Mouse (Mus musculus) limb, embryonic 11.5 days (tissue): ENCODE measurements at regions not wholly inside any gene's neighbourhood (a gene's known extent, or its start where the extent isn't known, plus 50 kb on each side); places are given as distances from the start of the nearest gene placed in this dataset.
A peak's percentile ranks its signal among the peaks of the same experiment; 100 is the strongest.

Source experiments
- ATAC-seq: fragments of 200-750 bp; cut with Nextera tagmentation; 2 replicates; pipeline ENCODE4 v1.8.0; 2017; ENCODE audit warnings: low read depth; ENCODE audit not compliant: insufficient number of reproducible peaks, low FRiP score, low TSS enrichment
- DNase-seq: peaks from one replicate; pipeline ENCODE4 v3.0.0-alpha.2; 2015; ENCODE audit warnings: low spot score
- H3K27ac ChIP-seq: fragments of 300-500 bp; sonication (generic); replicated peaks from 2 replicates; pipeline ENCODE4 v1.5.1; 2014; ENCODE audit warnings: low read depth, mild to moderate bottlenecking, low read length
- H3K27me3 ChIP-seq: fragments of 300-500 bp; sonication (generic); 2 replicates; pipeline ENCODE4 v1.6.1; 2014; ENCODE audit warnings: mild to moderate bottlenecking, low read length, mixed read lengths; ENCODE audit not compliant: control insufficient read depth, insufficient read depth
- H3K36me3 ChIP-seq: fragments of 300-500 bp; sonication (generic); 2 replicates; pipeline ENCODE4 v1.6.1; 2014; ENCODE audit warnings: mild to moderate bottlenecking, low read length, moderate library complexity, mixed read lengths; ENCODE audit not compliant: control insufficient read depth, insufficient read depth
- H3K4me1 ChIP-seq: fragments of 300-500 bp; sonication (generic); 2 replicates; pipeline ENCODE4 v1.6.1; 2014; ENCODE audit warnings: low read length, mixed read lengths; ENCODE audit not compliant: control insufficient read depth, insufficient read depth
- H3K4me2 ChIP-seq: fragments of 300-500 bp; sonication (generic); 2 replicates; pipeline ENCODE4 v1.6.1; 2014; ENCODE audit warnings: low read depth, mild to moderate bottlenecking, moderate library complexity; ENCODE audit not compliant: severe bottlenecking
- H3K4me3 ChIP-seq: fragments of 300-500 bp; sonication (generic); 2 replicates; pipeline ENCODE4 v1.5.1; 2014; ENCODE audit warnings: low read depth, low read length
- H3K9ac ChIP-seq: fragments of 300-500 bp; sonication (generic); 2 replicates; pipeline ENCODE4 v1.6.1; 2014; ENCODE audit warnings: mild to moderate bottlenecking, low read length
- H3K9me3 ChIP-seq: fragments of 300-500 bp; sonication (generic); 2 replicates; pipeline ENCODE4 v1.6.1; 2016; ENCODE audit warnings: low read length; ENCODE audit not compliant: control insufficient read depth
- WGBS: fragments of 180-500 bp; shearing (Covaris S2); extraction: QIAGEN DNeasy Blood & Tissue Kit; methylation state at CpG from one replicate; pipeline ENCODE4 v1.1.7; 2014; 5-methylcytosine and 5-hydroxymethylcytosine counted together

DNA sequence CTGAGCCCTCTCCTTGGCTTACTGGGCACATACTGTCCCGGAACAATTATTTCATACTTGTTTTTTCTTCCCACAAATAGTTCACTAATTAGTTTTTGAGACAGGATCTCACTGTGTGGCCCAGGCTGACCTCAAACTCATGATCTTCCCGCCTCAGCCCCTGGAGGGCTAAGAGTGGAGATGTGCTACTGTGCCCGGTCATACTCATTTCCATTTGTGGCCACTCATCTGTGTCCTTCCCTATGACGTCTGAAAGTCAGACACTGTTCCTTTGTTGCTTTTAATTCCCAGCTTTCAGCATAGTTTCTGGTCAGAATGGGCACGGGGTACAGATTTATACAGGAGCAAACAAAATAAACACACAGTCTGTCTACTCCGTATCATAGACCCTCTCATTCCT is 242.7 kb upstream of the Kif2a start:
- WGBS = 88% methylated on average over 6 of the region's 6 CpGs
- Histone ChIP-seq H3K36me3 (no peaks in the 10 kb centered on the region), H3K27me3 (no peaks in the 10 kb centered on the region), H3K4me3 (no peak overlapping the region), H3K9me3 (no peaks in the 10 kb centered on the region), H3K27ac (no peak overlapping the region), H3K9ac (no peak overlapping the region), H3K4me1 (no peaks in the 10 kb centered on the region), H3K4me2 (no peak overlapping the region)
- ATAC-seq (no peak), DNase-seq (no peak)

DNA sequence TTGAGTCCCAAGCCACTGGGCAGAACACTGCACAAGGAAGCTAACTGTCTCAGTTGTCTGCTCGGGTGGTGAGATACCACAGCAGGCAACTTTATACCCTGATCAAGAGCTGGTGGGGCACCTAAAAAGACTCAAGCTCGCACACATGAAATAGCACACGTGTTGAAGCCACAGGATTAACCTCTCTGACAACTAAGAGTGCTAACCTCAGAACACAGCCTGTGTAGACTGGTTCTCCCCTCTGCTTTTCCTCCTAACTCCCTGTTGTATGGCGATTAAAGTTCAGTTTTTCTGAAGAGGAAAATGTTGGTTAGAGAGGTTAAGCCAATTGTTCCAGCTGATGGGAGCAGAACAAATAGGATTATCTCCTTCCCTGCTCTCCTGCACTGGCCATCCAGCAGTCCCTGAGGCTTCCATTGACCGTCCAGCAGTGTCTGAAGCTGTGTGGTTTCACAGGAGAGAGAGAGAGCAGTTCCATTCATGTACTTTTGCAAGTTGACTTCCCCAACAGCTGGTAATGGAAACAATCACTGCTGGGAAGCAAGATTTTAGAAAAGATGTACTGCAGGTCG is 239.6 kb upstream of the Kif2a start:
- DNase-seq (no peak), ATAC-seq (no peak)
- H3K27ac ChIP-seq = no peak overlapping the region

DNA sequence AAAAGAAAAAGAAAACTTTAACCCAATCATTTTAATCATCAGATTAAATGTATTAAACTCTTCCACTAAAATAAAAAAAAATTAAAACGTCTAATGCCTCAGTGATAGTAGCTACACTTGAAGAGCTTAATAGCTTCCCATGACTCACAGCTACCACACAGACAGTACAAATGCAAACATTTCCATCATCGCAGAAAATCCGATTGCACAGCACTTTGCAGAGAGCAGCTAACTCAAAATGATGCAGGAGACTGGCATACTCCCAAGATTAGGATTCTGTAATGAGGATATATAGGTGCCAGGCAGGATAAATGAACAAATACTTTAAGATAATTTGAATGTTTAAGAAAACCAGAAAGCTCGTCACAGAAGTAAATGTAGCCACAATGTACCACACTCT is 238.3 kb upstream of the Kif2a start:
- H3K4me1 ChIP-seq = no peaks in the 10 kb centered on the region
- no peak for DNase-seq
- H3K36me3 ChIP-seq = no peaks in the 10 kb centered on the region
- no peaks in the 10 kb centered on the region for H3K9me3 ChIP-seq
- no peaks in the 10 kb centered on the region for H3K27me3 ChIP-seq
- 87% methylated on average over 4 of the region's 4 CpGs for WGBS
- no peak for ATAC-seq
- H3K4me2 ChIP-seq = no peak overlapping the region
- no peak overlapping the region for H3K4me3 ChIP-seq
- no peak overlapping the region for H3K27ac ChIP-seq
- H3K9ac ChIP-seq = no peak overlapping the region

More for the DNA sequence above, 239.6 kb upstream of the Kif2a start:
- WGBS = 80% methylated on average over 6 of the region's 6 CpGs
- Histone ChIP-seq H3K4me3 (no peak overlapping the region), H3K4me2 (no peak overlapping the region), H3K27me3 (no peaks in the 10 kb centered on the region), H3K36me3 (no peaks in the 10 kb centered on the region), H3K4me1 (no peaks in the 10 kb centered on the region), H3K9ac (no peak overlapping the region), H3K9me3 (no peaks in the 10 kb centered on the region)

DNA sequence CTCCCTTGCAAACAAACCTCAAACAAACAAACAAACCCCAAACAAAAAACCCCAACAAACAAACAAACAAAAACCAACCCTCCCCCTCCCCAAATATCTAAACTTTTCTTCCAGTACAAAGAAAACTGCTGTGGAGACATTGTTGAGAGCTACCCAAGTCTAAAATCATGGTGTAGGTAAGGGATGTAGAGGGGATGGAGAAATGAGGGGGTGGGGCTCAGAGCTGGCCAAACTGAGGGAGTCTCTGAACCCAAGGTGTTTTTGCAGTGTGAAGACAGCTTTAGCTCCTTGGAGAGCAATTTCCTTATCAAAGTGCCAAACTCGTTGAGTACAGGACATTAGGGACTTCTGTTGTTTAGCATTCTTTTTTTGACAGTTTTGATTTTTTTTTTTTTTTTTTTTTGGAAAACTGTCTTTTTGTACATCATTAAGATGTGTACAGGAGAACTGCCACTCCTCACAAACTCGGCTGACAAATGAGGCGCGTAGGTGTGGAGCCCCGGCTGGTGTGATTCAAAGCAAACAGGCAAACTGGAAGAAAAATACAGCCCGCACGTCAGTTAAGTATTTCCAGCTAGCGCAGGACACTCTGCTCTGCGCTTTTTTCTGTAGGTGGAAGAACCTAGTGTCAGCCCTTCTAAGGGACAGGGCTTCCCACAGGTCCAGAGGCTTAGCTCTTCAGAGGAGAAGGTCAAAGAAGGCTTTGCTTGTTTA is 226.0 kb upstream of the Kif2a start:
- ATAC-seq (peak; percentile 61; the same call in 1 of the 2 replicates), DNase-seq (peak; percentile 38)
- Histone ChIP-seq H3K4me2 (peak overlapping the region; percentile 36; the same call in 1 of the 2 replicates), H3K4me3 (no peak overlapping the region), H3K36me3 (no peaks in the 10 kb centered on the region), H3K4me1 (peaks cover 3% of the 10 kb centered on the region; the same call in 1 of the 2 replicates), H3K27ac (no peak overlapping the region; the same call in 1 of the 2 replicates), H3K9me3 (no peaks in the 10 kb centered on the region), H3K9ac (no peak overlapping the region), H3K27me3 (no peaks in the 10 kb centered on the region)
- WGBS = 23% methylated on average over 9 of the region's 9 CpGs

DNA sequence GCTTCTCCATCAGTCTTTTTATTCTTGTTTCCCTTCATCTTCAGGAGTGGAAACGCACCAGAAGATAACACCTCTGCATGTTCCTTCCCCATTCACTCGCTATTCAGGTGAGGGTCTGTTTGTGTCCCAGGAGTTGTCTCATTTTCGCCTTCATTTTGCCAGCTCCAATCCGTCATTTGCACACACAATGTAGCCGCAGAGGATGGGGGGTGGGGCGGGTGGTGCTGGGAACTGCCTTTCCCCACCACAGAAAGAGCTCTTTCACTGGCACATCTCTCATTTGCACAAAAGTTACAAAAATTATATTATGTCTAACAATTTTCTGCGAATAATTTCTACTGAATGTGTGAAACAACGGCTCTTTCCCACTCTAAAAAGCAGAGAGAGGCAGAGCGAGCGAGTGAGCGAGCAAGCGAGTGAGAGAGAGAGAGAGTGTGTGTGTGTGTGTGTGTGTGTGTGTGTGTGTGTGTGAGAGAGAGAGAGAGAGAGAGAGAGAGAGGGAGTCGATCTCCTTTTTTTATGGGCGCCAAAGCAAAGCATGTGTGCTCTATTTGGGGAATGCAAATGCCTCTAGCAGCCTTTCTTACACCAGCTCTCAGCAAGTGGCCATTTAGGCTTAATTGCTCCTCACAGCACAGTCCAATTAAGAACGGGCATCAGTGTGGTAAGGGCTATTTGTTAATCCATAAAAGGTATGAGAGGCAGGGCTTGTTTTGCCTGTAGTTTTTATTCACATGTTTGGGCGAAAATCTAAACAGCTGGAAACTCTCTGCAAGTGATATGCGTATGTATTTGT is 225.2 kb upstream of the Kif2a start:
- WGBS = 19% methylated on average over 17 of the region's 17 CpGs
- 0 out of 2 replicates have a peak, but pooled peaks have one; percentile 61 for ATAC-seq
- Histone ChIP-seq H3K9me3 (no peaks in the 10 kb centered on the region), H3K9ac (no peak overlapping the region), H3K27ac (no peak overlapping the region; the same call in 1 of the 2 replicates), H3K27me3 (no peaks in the 10 kb centered on the region), H3K4me3 (peak overlapping the region; percentile 14; the same call in 1 of the 2 replicates), H3K4me1 (peaks cover 3% of the 10 kb centered on the region; the same call in 1 of the 2 replicates), H3K4me2 (peak overlapping the region; percentile 36; the same call in 1 of the 2 replicates), H3K36me3 (no peaks in the 10 kb centered on the region)
- peak; percentile 44 for DNase-seq

DNA sequence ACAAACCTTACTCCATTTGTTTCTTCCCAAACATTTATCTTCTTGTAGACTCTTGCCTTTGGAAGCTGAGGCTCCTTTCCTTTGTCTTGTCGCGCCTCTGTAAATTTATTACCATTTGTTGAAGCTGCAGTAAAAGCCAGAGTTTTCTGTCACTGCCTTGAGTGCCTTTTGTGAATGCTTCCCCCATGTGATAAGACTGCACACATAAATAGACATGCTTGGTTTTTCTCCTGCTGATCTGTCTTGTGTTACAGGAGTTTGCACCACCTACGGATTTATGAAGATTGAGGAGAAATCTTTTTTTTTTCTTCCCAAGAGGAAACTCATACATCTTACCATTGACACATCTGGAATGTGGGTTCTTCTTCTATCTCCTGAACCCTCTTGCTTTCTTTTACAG is 222.2 kb upstream of the Kif2a start:
- Histone ChIP-seq H3K4me1 (peaks cover 3% of the 10 kb centered on the region; the same call in 1 of the 2 replicates), H3K27ac (no peak overlapping the region), H3K9ac (no peak overlapping the region), H3K4me2 (no peak overlapping the region), H3K4me3 (no peak overlapping the region), H3K36me3 (no peaks in the 10 kb centered on the region), H3K9me3 (no peaks in the 10 kb centered on the region), H3K27me3 (no peaks in the 10 kb centered on the region)
- ATAC-seq (no peak), DNase-seq (no peak)
- WGBS = 41% methylated on average over 3 of the region's 3 CpGs

DNA sequence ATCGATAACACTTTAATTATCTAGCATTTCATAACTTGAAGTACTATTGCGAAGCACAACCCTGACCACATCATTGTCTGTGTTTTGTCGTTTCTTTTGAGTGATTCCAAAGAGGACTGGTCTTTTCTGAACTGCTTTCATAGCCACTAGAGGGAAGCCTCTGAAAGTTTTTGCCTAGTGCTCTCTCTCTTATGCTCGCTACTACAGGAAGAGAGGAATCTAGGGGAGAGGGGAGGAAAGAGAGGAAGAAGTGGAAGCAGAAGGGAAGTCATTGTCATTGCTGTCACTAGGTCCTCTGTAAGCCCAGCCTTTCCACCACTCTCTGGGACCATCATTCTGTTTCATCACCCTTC is 217.1 kb upstream of the Kif2a start:
- H3K36me3 ChIP-seq = no peaks in the 10 kb centered on the region
- H3K27ac ChIP-seq = no peak overlapping the region
- no peak overlapping the region for H3K4me2 ChIP-seq
- H3K9me3 ChIP-seq = no peaks in the 10 kb centered on the region
- H3K4me1 ChIP-seq = no peaks in the 10 kb centered on the region
- no peak overlapping the region for H3K4me3 ChIP-seq
- no peak overlapping the region for H3K9ac ChIP-seq
- 72% methylated on average over 4 of the region's 4 CpGs for WGBS
- ATAC-seq = no peak
- DNase-seq = no peak
- no peaks in the 10 kb centered on the region for H3K27me3 ChIP-seq

DNA sequence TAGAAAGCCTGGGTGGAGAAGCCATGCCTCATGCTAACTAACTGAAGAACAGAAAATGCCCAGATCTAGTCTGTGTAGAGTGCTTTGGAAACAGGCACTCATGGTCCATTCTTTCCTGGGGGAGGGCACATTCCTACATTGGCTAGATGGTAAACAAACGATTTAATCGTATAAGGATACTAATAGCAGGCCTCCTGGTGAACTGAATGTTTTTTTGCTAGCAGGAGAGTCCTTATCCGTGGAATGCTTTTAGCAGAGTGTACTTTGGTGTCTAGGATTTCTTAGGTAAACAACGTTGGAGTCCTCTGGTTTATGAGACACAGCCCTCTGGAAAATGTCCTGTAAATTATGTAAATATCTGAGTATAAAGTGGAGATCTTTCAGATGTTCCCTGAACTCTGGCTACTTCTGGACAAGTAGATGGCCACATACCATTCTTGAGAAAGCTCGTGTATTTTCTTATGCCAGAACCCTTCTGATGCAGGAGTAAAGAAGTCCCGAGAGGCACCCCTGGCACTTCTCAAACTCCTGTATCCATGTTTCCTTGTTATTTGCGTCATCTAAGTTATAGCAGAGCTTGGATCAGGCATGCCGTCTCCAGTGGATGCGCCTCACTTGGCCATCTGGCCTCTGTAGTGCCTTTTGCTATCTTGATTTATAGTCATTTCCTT is 216.6 kb upstream of the Kif2a start:
- no peak for ATAC-seq
- no peaks in the 10 kb centered on the region for H3K4me1 ChIP-seq
- 69% methylated on average over 9 of the region's 9 CpGs for WGBS

More for the DNA sequence above, 216.6 kb upstream of the Kif2a start:
- no peak overlapping the region for H3K4me3 ChIP-seq
- no peak for DNase-seq
- no peaks in the 10 kb centered on the region for H3K27me3 ChIP-seq
- H3K9ac ChIP-seq = no peak overlapping the region
- no peak overlapping the region for H3K27ac ChIP-seq
- no peak overlapping the region for H3K4me2 ChIP-seq
- H3K9me3 ChIP-seq = no peaks in the 10 kb centered on the region
- H3K36me3 ChIP-seq = no peaks in the 10 kb centered on the region
